Mouse (Mus musculus) kidney, adult 2 months (tissue): ENCODE data around the gene Dnaaf1. TPM values are rescaled to one million over a fixed set of nuclear protein-coding genes. Genes with fewer than 3 reads are reported as not detected.

Experiments
- DNase-seq: peaks from one replicate; pipeline ENCODE4 v3.0.0; 2021
- H3K27ac ChIP-seq: fragments of 200-500 bp; 2 replicates; pipeline ENCODE4 v1.5.1; 2012; ENCODE audit warnings: low read depth, low read length, control low read depth, inconsistent platforms; ENCODE audit not compliant: insufficient read depth
- H3K27me3 ChIP-seq: fragments of 200-500 bp; replicated peaks from 2 replicates; pipeline ENCODE4 v1.6.1; 2012; ENCODE audit warnings: mild to moderate bottlenecking, moderate library complexity, low read length, inconsistent platforms; ENCODE audit not compliant: control insufficient read depth, insufficient read depth
- H3K36me3 ChIP-seq: fragments of 200-500 bp; 2 replicates; pipeline ENCODE4 v1.6.1; 2012; ENCODE audit warnings: mild to moderate bottlenecking, moderate library complexity, low read length, inconsistent platforms; ENCODE audit not compliant: control insufficient read depth, insufficient read depth
- H3K4me1 ChIP-seq: fragments of 200-500 bp; 2 replicates; pipeline ENCODE4 v1.6.1; 2011; ENCODE audit warnings: low read length; ENCODE audit not compliant: control insufficient read depth, insufficient read depth
- H3K4me3 ChIP-seq: fragments of 200-500 bp; 2 replicates; pipeline ENCODE4 v1.5.1; 2011; ENCODE audit warnings: mild to moderate bottlenecking, low read depth, low read length, control low read depth; ENCODE audit not compliant: insufficient read depth
- CTCF ChIP-seq: fragments of 200-500 bp; conservative IDR thresholded peaks from 2 replicates; pipeline ENCODE4 v1.5.1; 2011; ENCODE audit warnings: low read depth, mild to moderate bottlenecking, control low read depth, low read length, moderate library complexity, mixed read lengths; ENCODE audit not compliant: insufficient read depth, insufficient read length
- POLR2A ChIP-seq: fragments of 200-500 bp; IDR thresholded peaks from one replicate; pipeline ENCODE4 v1.6.1; 2011; ENCODE audit warnings: low read depth, low read length, control low read depth
- WGBS: fragments of 180-500 bp; shearing (Covaris S2); methylation state at CpG from one replicate; pipeline ENCODE4 v1.1.7; 2018; 5-methylcytosine and 5-hydroxymethylcytosine counted together
- polyA plus RNA-seq: library from polyadenylated mRNA; depleted of rRNA; stranded (reverse); fragments of >200 nt; gene quantifications from 2 replicates; pipeline ENCODE4 v1.2.3, GENCODE M21; 2012

The Dnaaf1 gene
- polyA plus RNA-seq, 1 experiment: 0.42 TPM

DNA sequence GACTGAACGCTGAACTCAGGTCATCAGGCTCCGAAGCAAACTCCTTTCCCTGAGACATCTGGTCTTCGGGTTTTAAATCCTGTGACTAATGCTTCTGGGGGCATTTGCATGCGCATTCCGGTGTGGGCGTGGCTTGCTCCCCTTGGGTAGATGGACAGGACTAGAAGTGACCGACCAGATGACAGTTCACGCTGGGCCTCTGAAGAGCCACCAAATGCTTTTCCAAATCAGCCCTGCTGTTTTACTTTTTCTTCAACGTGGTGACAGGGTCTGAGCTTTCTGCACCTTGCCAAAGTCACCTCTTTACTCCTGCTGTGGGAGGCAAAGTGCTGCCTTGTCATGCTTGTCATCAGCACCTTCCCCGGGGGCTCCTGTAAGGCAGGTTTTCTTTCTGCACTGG, 13.8 kb downstream of the Dnaaf1 start:
- DNase-seq: no peak
- Histone ChIP-seq H3K4me3 (no peak overlapping the region), H3K4me1 (no peaks in the 10 kb centered on the region), H3K36me3 (no peaks in the 10 kb centered on the region), H3K27me3 (no peaks in the 10 kb centered on the region), H3K27ac (no peak overlapping the region)
- no peak for TF ChIP-seq CTCF
- TF ChIP-seq POLR2A: no peak
- 40% methylated on average over 10 of the region's 10 CpGs for WGBS

DNA sequence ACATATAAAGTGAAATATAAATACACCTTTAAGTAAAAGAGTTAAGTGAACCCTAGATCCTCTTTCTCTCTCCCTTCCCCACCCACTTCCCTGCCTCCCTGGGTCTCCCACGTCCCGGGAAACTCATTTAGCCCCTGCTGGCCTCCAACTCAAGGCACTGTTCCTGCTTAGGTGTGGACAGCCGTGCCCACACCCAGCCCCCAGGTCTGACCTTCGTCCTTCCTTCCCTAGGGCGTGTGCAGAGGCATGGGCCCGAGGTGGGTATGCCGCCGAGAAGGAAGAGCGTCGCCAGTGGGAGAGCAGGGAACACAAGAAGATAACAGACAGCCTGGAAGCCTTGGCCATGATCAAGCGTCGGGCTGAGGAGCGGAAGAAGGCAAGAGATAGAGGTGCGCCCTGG, 15.3 kb downstream of the Dnaaf1 start:
- peak; percentile 30 for DNase-seq
- 62% methylated on average over 14 of the region's 14 CpGs for WGBS

DNA sequence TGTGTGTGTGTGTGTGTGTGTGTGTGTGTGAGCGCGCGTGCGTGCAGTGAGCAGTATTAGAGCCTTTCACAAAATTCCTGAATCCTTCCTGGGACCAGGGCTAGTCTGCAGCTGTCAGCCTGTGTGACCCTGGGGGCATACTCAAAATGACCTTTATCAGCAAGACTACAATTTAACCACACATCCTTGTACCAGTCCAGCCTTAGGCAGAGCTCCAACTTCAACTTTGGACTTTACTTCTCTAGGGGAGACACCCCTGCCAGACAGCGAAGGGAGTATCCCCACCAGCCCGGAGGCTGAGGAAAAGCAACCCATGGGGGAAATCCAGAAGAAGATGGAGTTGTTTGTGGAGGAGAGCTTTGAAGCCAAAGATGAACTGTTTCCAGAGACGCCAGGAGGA, 16.4 kb downstream of the Dnaaf1 start:
- WGBS: 61% methylated on average over 7 of the region's 7 CpGs
- peak; percentile 80 for DNase-seq
- Histone ChIP-seq H3K36me3 (no peaks in the 10 kb centered on the region), H3K4me3 (no peak overlapping the region), H3K27me3 (no peaks in the 10 kb centered on the region), H3K27ac (no peak overlapping the region), H3K4me1 (no peaks in the 10 kb centered on the region)
- TF ChIP-seq POLR2A (no peak), CTCF (no peak)

More for the DNA sequence above, 15.3 kb downstream of the Dnaaf1 start:
- no peaks in the 10 kb centered on the region for H3K36me3 ChIP-seq
- H3K4me1 ChIP-seq: no peaks in the 10 kb centered on the region
- TF ChIP-seq CTCF: no peak
- TF ChIP-seq POLR2A: no peak
- H3K4me3 ChIP-seq: no peak overlapping the region
- no peaks in the 10 kb centered on the region for H3K27me3 ChIP-seq
- H3K27ac ChIP-seq: no peak overlapping the region

DNA sequence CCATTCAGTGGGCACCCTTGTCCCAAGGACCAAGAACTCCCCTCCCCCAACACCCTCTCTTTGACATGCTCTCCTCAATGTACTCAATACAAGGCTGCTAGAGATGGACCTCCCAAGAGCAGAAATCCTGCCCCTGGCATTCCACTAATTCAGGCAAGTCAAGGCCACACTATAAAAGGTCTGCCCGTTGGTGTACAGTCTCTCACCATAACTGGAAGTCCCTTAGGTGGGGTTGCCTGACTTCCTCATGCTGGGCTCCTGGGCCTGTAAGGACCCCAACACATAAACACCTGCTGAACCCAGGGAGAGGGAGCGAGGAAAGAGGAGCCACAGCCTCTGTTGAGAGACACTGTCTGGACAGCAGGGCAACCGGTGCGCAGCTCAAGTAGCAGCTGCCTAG, 28.7 kb downstream of the Dnaaf1 start:
- Histone ChIP-seq H3K27me3 (no peaks in the 10 kb centered on the region), H3K4me3 (no peak overlapping the region), H3K4me1 (peaks cover 6% of the 10 kb centered on the region; the same call in 1 of the 2 replicates), H3K27ac (no peak overlapping the region), H3K36me3 (no peaks in the 10 kb centered on the region; the same call in 1 of the 2 replicates)
- TF ChIP-seq POLR2A (no peak), CTCF (no peak)
- DNase-seq: no peak
- WGBS: 93% methylated on average over 4 of the region's 4 CpGs

DNA sequence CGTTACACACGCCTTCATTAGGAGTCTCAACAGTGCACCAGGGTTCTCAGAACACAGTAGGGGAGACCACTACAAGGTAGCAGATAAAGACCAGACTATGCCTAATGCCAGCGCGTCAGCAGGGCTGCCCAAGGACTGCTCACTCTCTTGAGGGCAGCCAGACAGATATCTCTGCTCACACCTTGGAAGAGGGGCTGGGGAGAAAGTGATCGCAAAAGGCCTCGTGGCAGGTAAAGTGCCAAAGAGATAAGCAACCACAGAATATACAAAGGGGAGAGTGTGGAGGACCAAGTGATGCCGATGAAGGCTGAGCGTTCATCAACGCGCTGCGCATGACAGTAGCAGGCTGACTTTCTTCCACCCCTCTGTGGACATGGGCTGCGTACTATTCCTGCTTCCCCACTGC, 29.4 kb downstream of the Dnaaf1 start:
- Histone ChIP-seq H3K36me3 (no peaks in the 10 kb centered on the region), H3K27ac (0 out of 2 replicates have a peak overlapping the region, but pooled peaks have one; percentile 13), H3K27me3 (no peaks in the 10 kb centered on the region), H3K4me1 (peaks cover 6% of the 10 kb centered on the region; the same call in 1 of the 2 replicates), H3K4me3 (peak overlapping the region; percentile 73)
- DNase-seq: no peak
- no peak for TF ChIP-seq CTCF
- WGBS: 22% methylated on average over 12 of the region's 12 CpGs

DNA sequence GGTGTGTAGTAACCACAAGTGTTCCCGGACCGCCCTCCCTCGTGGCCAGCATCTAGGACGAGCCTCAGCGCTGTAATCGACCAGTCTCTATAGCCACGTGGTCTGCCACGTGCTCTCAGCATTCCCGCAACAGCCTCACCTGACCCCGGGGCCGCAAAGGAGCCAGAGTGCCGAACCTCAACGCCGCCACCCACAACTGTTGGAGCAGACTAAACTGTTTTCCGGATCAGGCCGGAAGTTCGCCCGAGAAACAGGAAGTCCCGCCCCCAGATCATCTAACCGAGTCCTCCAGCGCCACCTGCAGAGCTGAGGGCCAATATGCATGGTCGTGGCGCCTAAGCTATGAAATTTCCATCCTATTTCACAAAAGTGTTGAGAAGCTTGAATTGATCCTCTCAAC, 30.0 kb downstream of the Dnaaf1 start, which contains the start of gene Taf1c:
TSS of gene Taf1c (minus strand) at position 227 of the 400 bp plus-strand sequence.
- Histone ChIP-seq H3K27ac (0 out of 2 replicates have a peak within 1 kb of the TSS, but pooled peaks have one; percentile 13), H3K36me3 (no peaks in the 10 kb centered on the region), H3K4me1 (peaks cover 6% of the 10 kb centered on the region; the same call in 1 of the 2 replicates), H3K27me3 (no peaks in the 10 kb centered on the region), H3K4me3 (peak within 1 kb of the TSS; percentile 73)
- WGBS: under 1% methylated on average over 23 of the region's 23 CpGs
- peak; percentile 97 for DNase-seq
- TF ChIP-seq CTCF (peak; percentile 88), POLR2A (peak; percentile 60)

DNA sequence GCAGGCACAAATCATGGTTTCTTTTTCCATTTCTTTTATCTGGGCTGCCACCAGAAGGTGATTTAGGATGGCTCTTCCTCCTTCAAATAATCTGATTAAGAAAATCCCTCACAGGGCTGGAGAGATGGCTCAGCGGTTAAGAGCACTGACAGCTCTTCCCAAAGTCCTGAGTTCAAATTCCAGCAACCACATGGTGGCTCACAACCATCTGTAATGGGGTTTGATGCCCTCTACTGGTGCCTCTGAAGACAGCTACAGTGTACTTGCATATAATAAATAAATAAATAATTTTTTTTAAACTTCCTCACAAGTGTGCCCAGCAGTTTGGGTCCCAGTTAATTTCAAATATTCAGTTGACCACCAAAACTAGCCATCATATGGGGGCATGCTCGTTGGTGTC, 31.2 kb downstream of the Dnaaf1 start:
- DNase-seq: peak; percentile 31
- Histone ChIP-seq H3K27ac (no peak overlapping the region), H3K4me1 (peaks cover 6% of the 10 kb centered on the region; the same call in 1 of the 2 replicates), H3K36me3 (no peaks in the 10 kb centered on the region), H3K27me3 (no peaks in the 10 kb centered on the region), H3K4me3 (no peak overlapping the region)
- 82% methylated on average over 2 of the region's 2 CpGs for WGBS
- 0 out of 2 replicates have a peak, but pooled peaks have one; percentile 4 for TF ChIP-seq CTCF
- TF ChIP-seq POLR2A: no peak

DNA sequence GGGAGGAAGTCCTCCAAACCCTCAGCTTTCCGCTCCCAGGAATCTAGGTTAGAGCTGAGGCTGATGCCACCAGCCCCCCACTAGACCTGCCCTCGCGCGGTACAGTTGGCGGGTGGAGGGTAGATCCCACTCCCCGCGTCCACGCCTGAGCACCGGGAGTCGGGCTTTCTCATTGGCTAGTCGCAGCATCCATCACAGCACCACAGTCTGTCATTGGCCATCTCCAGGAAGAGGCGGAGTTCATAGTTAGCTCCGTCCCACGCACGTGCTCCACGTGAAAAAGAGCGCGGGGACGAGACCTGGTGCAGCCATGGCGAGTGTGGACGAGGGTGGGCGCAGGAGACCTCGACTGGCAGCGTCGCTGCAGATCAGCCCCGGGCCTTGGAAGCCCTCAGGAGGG, 37.4 kb downstream of the Dnaaf1 start, which contains the start of gene Adad2:
TSS of gene Adad2 (plus strand) at position 277 of the 400 bp plus-strand sequence.
- Histone ChIP-seq H3K27me3 (no peaks in the 10 kb centered on the region), H3K4me3 (no peak within 1 kb of the TSS), H3K27ac (no peak within 1 kb of the TSS), H3K36me3 (no peaks in the 10 kb centered on the region), H3K4me1 (0 out of 2 replicates have a peak, but pooled peaks cover 2% of the 10 kb centered on the region)
- DNase-seq: no peak
- WGBS: 86% methylated on average over 26 of the region's 26 CpGs
- TF ChIP-seq POLR2A (no peak), CTCF (no peak)
